Mouse (Mus musculus) c-Kit-positive CD71-positive TER-119-positive erythroid progenitor cells, embryonic 14.5 days (primary cell): ENCODE data around the gene Ltbp1.

Source experiments
- DNase-seq: peaks from one replicate; pipeline ENCODE4 v3.0.0-alpha.2; 2013; ENCODE audit warnings: low spot score

Ltbp1 gene

DNA sequence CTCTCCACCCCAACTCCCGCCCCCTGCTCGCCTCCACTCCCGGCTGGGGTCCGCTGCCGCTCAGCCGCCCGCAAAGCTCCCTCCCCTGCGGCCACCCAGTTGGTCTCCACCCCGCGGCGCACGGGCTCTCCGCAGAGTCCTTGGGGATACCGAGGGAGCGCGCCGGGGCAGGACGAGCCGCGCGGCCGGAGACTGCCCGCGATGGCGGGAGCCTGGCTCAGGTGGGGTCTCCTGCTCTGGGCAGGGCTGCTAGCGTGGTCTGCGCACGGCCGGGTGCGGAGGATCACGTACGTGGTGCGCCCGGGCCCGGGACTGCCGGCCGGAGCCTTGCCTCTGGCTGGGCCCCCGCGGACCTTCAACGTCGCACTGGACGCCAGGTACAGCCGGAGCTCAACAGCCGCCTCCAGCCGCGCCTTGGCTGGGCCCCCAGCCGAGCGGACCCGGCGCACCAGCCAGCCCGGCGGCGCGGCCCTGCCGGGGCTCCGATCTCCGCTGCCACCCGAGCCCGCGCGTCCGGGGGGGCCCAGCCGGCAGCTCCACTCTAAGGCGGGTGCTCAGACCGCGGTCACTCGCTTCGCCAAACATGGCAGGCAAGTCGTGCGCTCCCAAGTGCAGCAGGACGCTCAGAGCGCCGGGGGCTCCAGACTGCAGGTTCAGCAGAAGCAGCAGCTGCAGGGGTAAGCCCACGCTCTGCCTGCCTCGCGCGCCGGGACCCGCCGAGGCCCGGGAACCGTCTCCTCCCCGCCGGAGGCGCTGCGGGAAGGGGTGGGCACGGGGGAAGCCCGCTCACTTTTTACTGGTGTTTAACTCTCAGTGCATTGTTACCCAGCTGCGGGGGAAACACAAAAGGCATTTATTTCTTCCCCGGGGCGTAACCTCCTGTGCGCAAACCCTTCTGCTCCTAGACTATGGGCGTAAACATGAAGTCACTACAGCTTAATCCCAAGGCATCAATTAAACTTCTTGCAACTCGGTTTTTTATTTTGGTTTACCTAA, 615 bp downstream of the Ltbp1 start:
- no peak for DNase-seq

DNA sequence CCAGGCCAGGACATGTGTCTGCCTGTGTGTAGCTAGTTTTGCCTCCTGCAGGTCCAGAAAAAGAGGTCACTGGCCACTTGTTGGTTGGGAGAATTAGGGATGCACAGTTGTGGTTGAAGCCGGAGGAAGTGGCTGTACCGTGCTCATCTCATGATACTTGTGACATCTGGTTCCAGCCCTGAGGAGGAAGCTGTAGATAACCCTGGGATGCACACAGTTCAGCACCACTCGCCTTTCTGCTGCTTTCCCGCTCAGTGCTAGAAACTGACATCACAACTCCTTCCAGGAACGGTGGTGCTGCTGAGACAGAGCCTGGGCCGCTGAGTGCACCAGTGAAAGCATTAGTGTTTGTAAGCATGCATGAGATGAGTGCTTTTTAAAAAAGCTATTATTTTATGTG, 5.6 kb downstream of the Ltbp1 start:
- DNase-seq: no peak

DNA sequence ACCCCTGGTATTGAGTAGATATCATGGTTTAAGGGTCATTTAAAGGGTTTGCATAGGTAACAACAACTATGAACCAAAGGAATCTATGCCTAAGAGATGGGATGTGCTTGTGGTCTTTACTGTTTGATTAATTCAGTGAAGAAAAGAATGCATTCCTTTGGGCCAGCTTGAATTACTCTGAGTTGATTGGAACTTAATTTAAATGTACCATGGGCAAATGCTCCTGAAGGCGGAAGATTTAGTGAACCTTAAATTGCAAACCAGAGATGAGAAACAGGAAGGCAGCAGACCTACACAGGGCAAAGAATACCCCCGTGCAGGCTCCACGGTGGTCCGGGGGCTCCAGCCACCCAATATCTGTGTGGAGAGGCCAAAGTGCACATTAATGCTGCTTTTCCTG, 7.8 kb downstream of the Ltbp1 start:
- no peak for DNase-seq

DNA sequence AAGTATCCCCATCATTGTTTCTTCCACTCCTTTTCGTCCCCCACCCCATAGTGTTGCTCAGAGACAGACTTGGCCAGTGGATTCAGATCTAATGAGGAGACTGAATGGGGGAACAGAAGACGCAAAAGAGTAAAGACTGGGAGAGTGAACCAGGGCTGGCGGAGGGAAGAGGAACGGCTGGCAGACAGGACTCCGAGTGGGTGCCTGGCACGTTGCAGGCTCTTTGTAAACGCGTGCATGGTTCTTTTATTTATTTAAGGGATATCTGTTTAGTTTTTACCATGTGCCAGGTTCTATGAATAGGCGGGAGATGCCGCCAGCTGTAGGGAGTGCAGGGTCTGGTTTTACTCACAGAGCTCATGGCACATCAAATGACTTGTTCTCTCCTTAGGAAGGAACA, 8.5 kb downstream of the Ltbp1 start:
- no peak for DNase-seq

DNA sequence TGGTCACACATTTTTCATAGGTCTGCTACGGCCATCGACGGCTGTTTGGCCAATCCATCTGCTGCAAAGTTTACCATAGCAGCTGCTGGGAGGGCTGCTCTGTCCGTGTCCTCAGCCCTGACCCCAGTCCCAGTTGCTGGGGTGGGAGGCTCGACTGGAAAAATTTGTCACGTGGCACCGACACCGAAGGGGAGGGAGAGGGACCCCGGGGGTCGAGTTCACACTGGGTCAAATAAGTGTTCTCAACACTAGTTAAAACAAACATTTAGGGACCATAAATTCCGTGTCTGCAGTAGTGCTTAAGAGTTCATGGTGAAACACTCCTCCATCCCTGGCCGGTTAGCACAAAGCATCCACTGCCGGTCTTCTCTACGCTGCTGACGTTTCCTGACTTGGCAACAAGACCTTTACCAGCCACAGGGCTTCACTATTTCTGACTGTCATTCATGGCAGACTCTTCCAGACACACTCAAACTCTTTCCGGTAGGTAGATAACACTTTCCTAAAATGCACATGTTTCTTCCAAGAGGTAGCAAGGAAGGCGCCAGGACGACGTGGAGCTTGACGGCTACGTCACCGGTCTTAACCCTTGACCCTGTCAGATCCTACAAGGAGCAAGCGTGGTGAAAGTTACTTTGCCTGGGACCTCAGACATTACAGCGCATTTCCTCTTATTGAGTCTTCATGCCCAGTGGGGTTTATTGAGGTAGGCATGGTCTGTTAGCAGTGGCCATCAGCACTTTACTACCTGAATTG, 9.4 kb downstream of the Ltbp1 start:
- DNase-seq: no peak

DNA sequence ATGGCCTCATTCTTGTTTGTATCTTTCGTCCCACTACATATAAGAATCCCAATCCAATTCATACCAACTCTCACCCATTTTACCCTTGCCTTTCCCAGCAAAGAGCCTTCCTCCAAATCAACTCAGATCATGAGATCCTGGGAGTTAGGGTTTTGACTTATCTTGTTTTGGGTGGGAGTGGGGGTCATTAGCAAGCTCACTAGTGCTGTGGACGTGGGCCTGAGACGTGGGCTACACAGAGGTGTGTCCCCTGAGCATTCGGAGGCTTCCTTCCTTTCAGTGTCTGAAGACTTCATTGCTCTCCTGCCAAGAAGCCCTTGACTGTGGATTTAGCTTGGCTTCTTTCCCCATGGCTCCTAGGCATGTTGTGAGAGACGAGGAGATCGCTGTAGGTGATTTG, 10.2 kb downstream of the Ltbp1 start:
- no peak for DNase-seq

DNA sequence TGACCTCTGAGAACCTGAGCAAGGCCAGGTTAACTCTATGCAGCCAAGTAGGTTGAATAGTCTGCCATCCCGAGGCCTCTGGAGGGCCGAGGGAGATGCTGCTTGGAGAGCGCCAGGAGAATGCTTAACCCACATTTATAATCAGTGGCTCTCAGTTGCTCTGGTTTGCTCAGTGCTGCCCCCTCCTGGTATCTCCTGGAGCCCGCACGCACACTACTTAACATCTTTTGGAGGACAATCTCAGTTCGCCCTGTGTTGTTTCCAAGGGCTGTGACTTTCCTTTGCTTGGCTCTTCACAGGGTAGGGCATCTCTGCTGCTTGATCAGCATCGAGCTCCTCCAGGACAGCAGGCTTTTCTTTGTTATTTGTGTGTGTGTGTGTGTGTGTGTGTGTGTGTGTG, 12.1 kb downstream of the Ltbp1 start:
- peak; percentile 50 for DNase-seq

DNA sequence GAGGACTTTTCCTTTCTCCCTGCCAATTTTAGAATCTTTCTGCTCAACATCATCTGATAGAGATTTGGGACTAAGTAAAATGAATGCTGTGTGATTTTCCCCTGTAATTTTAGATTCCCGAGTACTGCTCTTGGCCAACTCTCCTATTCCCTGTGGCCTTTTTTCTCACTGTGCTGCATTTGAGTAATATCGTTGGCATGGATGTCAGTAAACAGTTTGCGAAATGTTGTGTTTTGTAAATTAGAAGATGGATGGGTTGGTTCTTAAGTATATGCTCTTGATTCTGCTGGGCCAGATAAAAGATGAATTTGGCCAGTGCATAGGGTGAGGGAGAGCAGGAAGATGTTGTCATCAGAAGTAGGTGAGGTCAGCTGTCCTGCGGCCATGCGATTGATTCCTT, 12.8 kb downstream of the Ltbp1 start:
- no peak for DNase-seq

DNA sequence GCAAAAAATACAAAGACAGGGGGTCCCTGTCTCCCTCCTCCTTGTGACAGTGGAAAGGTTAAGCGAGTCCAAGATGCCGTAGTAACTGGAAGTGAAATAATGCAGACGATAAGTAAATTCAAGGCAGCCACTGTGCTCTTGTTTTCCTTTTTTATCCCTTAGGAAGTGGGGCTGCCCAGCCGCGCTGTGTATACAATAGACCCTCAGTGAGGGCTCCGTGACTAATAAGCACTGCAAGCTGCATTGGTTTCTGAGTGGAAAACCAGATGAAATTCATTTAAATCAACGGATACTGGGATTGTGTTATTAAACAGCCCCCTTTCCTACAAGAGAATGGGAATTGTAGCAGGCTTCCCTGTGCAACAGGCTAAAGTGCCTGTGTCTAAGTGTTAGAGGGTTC, 14.7 kb downstream of the Ltbp1 start:
- no peak for DNase-seq

DNA sequence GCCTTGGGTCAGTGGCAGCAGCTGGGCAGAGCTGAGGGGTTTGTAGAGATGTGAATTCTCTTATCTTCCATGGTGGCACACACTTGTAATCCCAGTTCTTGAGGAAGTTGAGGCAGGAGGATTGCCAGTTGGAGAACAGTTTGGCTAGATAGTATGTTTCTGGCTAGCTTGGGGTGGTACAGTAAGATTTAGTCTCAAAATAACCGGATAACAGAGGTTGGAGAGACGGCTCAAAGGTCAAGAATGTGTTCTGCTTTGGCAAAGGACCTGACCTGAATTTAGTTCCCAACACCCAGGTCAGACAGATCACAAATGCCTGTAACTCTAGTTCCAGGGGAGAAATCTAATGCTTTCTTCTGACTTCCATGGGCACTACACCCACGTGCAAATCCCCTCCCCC, 15.3 kb downstream of the Ltbp1 start:
- DNase-seq: no peak

DNA sequence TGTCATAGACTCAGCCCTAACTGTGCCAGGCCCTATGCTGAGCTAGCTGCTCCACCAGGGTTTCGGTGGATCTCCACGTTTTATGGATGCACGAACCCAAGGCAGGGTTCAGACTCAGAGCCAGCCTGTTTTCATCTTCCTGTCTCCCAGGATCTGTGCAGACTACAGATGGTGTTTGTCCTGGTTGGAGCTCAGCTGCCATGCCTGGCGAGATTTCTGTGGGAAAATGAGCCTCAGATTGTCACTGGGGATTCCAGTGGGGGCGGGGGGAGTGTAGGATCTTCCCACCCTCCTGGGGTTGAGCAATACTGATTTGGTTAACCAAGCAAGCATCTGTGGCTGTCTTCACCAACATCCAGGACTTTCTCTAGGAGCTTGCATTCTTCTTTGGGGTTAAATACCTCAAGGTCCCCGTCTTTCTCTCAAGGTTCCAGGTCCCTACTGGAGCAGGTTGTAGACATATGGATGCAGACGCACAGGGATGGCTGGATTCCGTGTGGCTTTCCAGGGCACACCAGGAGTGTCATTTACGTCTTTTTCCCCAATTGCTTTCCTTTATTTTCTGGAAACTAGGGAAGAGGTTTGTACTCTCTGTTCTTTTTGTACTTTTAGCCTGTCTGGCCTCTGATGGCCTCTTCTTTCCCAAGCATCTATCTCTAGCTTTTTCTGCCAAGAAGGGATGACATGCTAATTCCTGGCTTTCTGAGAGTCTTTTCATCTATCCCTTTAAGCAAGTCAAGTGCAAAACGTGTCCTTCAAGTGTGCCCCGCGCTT, 22.2 kb downstream of the Ltbp1 start:
- no peak for DNase-seq

DNA sequence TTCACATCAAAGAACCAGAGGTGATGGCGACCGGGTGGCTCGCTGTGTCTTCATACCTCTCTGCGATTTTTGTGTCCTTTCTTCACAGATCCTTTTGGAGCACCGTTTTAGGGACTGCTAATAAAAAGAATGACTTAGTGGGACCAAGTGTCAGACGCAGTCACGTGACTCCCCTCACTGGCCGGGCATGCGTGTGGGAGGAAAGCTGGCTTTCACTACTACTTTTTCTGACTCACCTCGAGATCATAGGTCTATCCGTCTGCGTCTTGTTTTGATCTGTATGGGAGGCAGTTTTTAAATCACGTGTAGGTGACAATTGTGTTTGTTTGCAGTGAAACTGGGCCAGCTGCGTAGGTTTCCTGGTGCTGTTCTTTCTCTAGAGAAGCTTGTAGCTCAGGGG, 28.0 kb downstream of the Ltbp1 start:
- DNase-seq: no peak

DNA sequence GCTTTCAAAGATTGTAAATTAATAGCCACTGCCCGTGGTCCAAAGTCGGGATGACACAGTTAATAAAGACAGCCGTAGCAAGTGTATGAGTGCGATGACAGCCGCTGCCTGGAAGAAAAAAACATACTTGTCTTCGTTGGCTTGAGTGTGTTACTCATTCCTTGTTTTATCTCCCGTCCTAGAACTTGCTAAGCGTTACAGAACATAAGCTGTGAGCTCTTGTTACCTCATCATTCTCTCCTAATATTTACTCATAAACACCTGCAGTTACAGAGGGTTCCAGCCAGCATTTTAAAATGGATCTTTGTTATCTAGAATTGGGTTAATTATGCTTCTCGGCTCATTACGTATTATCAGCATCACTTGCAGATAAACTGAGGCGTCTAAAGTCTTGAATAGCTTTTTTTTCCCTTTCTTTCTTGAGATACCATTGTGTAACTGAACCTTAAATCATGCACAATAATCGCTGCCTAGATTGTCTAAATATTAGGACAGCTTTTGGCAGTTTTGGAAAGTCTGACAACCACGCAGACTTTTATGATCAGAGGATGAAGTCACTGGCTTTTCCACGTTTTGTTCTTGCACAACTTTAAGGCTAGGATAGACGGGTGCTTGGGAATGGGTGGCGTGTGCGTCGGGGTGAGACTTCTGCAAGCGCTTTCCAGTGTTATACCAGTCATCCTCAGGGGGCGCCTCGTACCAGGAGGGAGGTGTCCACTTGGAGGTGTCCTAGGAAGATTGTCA, 28.7 kb downstream of the Ltbp1 start:
- no peak for DNase-seq

DNA sequence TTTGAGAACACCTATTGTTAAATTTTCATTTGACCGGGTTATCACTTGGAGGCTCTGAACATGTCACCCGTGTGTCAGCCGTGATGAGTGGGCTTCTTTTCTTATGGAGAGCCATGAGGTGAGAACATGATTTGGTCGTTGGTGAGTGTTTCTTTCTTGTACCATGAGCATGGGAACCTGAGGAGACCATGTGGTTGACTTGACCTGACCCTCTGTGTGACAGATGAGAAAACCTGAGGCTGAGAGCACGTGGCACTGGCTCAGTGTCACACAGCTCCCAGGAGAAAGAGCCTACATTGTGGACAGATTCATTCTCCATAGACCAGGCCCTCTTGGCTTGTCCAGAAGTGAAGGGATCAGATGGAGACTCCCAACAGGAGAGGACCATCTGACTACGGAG, 31.5 kb downstream of the Ltbp1 start:
- no peak for DNase-seq

DNA sequence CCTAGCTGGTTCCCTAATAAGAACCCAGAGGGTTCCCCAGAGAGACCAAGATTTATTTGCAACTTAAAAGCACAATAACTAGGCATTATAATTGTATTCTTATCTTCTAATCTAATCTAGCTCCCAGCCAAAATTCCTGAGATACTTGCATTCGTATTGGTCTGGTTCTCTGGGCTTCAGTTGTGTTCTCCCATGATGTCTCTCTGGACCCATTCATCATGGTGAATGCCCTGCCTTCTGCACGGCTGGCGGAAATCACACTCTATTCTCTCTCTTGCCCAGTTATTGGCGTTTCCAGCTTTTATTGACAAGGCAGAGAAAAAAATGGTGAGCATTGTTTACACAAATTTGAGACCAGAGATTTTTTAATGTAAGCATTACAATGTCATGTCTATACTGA, 33.6 kb downstream of the Ltbp1 start:
- no peak for DNase-seq

DNA sequence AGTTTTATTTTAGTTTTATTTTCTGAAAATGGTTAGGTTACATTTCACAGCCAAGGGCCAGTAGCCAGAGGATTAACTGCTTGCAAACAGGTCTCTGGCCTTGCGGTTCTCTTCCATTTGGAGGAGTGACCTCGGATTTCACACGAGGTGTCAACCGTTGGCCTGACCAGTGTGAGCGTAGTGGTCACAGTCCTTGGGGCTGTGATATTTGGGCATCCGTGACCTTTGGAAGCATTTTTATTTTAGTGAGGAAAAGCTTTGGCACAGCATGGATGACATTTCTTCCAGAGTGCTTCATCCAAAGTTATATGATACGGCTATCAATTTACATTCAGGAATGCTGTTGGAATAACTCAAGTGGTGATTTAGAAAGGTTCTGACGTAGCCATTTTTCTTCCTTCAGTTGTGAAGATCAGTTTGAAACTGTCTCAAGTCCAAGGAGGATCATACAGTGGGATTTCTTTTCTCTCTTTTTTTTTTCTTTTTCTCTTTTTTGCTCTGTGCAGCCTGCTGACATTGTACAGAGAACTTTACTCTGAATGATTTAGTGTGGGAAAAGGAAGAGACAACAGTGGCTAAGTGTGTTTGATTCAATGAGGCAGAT, 44.1 kb downstream of the Ltbp1 start:
- no peak for DNase-seq

DNA sequence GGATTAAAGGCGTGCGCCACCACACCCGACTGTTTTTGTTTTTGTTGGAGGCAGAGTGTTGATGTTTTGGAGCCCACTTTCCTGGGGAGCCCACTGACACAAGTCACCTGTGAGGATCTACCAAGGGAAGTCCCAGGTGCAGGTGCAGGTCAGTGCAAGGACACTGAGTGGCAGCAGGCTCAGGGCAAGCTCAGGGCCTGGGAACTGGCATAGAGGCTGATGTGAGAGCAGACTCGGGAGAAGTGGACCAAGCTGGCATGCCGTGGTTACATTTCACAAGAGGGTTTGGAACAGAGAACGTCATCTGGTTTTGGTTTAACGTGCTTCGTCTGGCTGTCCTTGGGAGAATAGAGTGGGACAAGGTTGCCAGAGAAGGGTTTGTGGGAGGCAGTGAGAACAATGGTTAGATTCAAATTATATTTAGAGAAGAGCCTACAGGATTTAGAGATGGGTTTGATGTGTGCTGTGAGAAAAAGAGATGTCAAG, 46.1 kb downstream of the Ltbp1 start:
- DNase-seq: no peak

DNA sequence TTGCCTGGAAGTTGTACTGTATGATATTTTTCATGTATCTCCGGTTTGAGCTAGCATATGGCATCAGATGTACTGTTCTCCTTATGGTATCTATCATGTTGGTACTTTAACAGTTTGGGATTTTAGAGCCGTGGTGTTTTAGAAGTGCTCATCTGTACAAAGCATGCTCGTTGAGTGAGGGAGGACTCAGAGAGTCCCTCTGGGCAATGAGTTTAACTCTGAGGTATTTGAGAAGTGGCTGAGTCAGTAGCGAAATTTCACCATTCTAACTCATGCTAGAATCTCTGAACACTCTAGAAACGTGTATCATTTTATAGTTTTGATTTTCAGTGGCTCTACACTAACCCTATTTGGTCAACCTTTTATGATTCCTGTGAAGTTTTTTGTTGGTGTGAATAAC, 49.9 kb downstream of the Ltbp1 start:
- no peak for DNase-seq

DNA sequence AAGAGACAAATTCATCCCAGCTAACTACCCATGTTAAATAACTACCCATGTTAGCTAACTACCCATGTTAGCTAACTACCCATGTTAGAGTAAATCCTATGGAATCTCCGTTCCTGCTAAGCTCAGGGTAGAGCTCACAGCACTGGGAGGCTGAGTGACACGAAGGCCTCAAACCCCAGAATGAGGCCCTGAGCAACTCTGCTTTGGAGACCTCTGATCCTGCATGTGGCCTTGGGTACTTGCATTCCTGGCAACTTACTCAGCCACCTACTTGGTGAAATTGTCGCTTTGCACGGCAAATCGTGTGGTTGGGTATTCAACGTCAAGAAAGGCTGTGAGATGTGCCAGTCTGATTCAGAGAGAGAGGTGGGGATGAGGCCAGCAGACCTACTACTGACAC, 50.6 kb downstream of the Ltbp1 start:
- DNase-seq: no peak

DNA sequence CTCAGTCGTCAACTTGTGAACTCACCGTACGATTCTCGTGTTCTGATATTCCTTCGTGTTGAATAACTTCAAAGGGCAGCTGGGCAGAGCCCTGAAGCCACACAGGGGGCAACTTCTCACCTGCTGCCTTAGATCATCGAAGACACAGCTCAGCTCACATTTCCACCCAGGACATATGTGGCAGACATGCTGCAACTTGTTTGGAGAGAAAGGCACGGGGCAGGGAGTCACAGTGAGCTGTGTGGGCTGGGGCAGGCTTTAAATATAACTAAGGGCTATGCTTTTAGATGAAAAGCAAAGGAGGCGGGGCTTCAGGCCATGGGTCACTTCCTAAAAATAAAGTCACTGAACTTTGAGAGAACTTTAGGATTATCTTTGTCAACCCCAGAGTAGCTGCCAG, 51.3 kb downstream of the Ltbp1 start:
- no peak for DNase-seq

DNA sequence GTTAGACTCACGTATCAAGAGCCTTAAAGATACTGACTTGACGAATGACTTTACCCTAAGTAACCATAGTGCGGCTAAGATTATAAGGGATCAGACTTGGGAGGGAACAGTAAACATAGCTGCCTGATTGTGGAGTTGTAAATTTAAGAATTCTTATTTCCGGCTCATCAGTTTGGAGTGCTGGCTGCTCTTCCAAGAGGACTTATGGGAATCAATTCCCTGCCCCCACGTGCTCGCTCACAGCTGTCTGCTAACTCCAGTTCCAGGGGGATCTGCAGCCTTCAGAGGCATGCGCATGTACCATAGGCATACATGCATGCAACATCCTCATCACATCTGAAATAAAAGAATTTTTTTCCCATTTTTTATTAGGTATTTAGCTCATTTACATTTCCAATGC, 61.0 kb downstream of the Ltbp1 start:
- DNase-seq: no peak
